Mouse (Mus musculus) heart, adult 2 months (tissue): Measurements from ENCODE around the gene Sh3bp1.

Source experiments
- CTCF ChIP-seq: fragments of 200-600 bp; IDR thresholded peaks from 2 replicates; pipeline ENCODE4 v1.8.1; 2022; ENCODE audit warnings: antibody characterized with exemption, mild to moderate bottlenecking, moderate library complexity
- POLR2A ChIP-seq: fragments of 200-500 bp; IDR thresholded peaks from 2 replicates; pipeline ENCODE4 v1.6.1; 2011; ENCODE audit warnings: mild to moderate bottlenecking, low read depth, low read length, control low read depth; ENCODE audit not compliant: insufficient read depth

DNA sequence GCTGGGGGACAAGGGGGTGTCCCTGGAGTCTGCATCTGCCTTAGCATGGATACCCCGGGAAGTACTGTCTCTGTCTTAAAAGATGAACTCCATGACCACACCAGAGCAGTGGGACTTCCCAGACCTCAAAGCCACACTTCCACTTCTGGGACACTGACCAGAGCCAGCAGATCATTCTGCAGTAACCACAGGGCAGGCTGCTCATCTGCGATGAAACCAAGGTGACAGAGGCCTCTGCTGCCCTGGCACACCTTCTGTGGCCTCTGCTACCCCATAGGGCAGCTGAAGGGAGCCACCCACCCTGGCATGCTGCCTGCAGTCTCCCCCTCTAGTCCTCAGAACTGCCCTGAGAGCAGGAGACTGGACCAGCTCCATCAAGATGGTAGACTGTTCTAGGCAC, 3.8 kb upstream of the Sh3bp1 start:
- TF ChIP-seq POLR2A (no peak), CTCF (no peak)
